Mouse (Mus musculus): Measurements from ENCODE around the gene Kdm8. TPM values are rescaled to one million over a fixed set of nuclear protein-coding genes. Genes with fewer than 3 reads are reported as not detected.

The Kdm8 gene
- polyA plus RNA-seq, 1 experiment from 2014 or later, result 7.7 TPM

DNA sequence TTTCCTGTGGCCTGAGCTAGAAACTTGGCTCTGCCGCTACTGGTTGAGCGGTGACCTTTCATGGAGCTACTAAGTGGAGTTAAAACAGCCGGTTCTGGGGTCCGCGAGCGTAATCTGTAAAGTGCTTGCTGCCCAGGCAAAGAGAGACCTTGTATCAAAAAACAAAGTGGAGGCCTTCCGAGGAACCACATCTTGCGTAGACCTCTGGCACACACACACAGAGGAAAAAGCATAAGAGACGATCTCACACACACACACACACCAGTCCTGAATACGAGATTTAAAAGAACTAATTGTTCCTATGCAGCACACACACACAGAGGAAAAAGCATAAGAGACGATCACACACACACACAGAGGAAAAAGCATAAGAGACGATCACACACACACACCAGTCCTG lies 47.3 kb downstream of the Kdm8 start:
- Histone ChIP-seq H3K4me2 (ENCODE audit: low read length) (peak overlapping the region; percentile 77), H3K9me3 (replicated peaks; ENCODE audit: low read length) (no peaks in the 10 kb centered on the region), H3K9ac (ENCODE audit: low read depth, low read length) (peak overlapping the region; percentile 70), H3K27ac (peak overlapping the region; percentile 82), H3K4me3 (replicated peaks; ENCODE audit: low read depth, low read length) (peak overlapping the region; percentile 62), H3K27me3 (ENCODE audit: insufficient read depth, low read length) (no peaks in the 10 kb centered on the region), H3K4me1 (replicated peaks; ENCODE audit: insufficient read depth, low read length) (peaks cover 8% of the 10 kb centered on the region; the same call in 1 of the 2 replicates), H3K36me3 (ENCODE audit: insufficient read depth, low read length) (no peaks in the 10 kb centered on the region)
- DNase-seq (ENCODE audit: low spot score) (no peak), ATAC-seq (replicated peaks; ENCODE audit: low FRiP score, low read depth) (no peak)
- WGBS, result 21% methylated on average over 12 of the region's 12 CpGs
- TF ChIP-seq CTCF (IDR thresholded peaks at IDR 0.05; ENCODE audit: low read depth), result no peak

GRCm38 (mm10) chr7:125492551-125492950 lies 48.1 kb downstream of the Kdm8 start:
- Histone ChIP-seq H3K4me1 (replicated peaks; ENCODE audit: insufficient read depth, low read length) (peaks cover 8% of the 10 kb centered on the region; the same call in 1 of the 2 replicates), H3K9ac (ENCODE audit: low read depth, low read length) (0 out of 2 replicates have a peak overlapping the region, but pooled peaks have one; percentile 70), H3K9me3 (replicated peaks; ENCODE audit: low read length) (no peaks in the 10 kb centered on the region), H3K4me2 (ENCODE audit: low read length) (no peak overlapping the region), H3K36me3 (ENCODE audit: insufficient read depth, low read length) (no peaks in the 10 kb centered on the region), H3K27me3 (ENCODE audit: insufficient read depth, low read length) (no peaks in the 10 kb centered on the region), H3K27ac (no peak overlapping the region), H3K4me3 (replicated peaks; ENCODE audit: low read depth, low read length) (no peak overlapping the region)
- DNase-seq (ENCODE audit: low spot score) (no peak), ATAC-seq (replicated peaks; ENCODE audit: low FRiP score, low read depth) (no peak)
- no peak for TF ChIP-seq CTCF (IDR thresholded peaks at IDR 0.05; ENCODE audit: low read depth)
- WGBS, result 76% methylated on average over 6 of the region's 6 CpGs

GRCm38 (mm10) chr7:125495864-125496440 lies 51.5 kb downstream of the Kdm8 start:
- no peak for DNase-seq (ENCODE audit: low spot score)
- Histone ChIP-seq H3K36me3 (ENCODE audit: insufficient read depth, low read length) (no peaks in the 10 kb centered on the region), H3K9ac (ENCODE audit: low read depth, low read length) (no peak overlapping the region), H3K27ac (no peak overlapping the region), H3K9me3 (replicated peaks; ENCODE audit: low read length) (no peaks in the 10 kb centered on the region), H3K4me1 (replicated peaks; ENCODE audit: insufficient read depth, low read length) (0 out of 2 replicates have a peak, but pooled peaks cover 4% of the 10 kb centered on the region), H3K27me3 (ENCODE audit: insufficient read depth, low read length) (no peaks in the 10 kb centered on the region), H3K4me3 (replicated peaks; ENCODE audit: low read depth, low read length) (no peak overlapping the region), H3K4me2 (ENCODE audit: low read length) (no peak overlapping the region)
- TF ChIP-seq CTCF (IDR thresholded peaks at IDR 0.05; ENCODE audit: low read depth), result no peak
- 77% methylated on average over 6 of the region's 6 CpGs for WGBS
- ATAC-seq (replicated peaks; ENCODE audit: low FRiP score, low read depth), result no peak

- Histone ChIP-seq H3K4me3 (replicated peaks; ENCODE audit: low read depth, low read length) (no peak overlapping the region), H3K9ac (ENCODE audit: low read depth, low read length) (no peak overlapping the region), H3K27me3 (ENCODE audit: insufficient read depth, low read length) (no peaks in the 10 kb centered on the region), H3K9me3 (replicated peaks; ENCODE audit: low read length) (no peaks in the 10 kb centered on the region), H3K36me3 (ENCODE audit: insufficient read depth, low read length) (no peaks in the 10 kb centered on the region), H3K27ac (no peak overlapping the region), H3K4me1 (replicated peaks; ENCODE audit: insufficient read depth, low read length) (no peaks in the 10 kb centered on the region), H3K4me2 (ENCODE audit: low read length) (no peak overlapping the region)
- ATAC-seq (replicated peaks; ENCODE audit: low FRiP score, low read depth), result no peak
- no peak for DNase-seq (ENCODE audit: low spot score)
- no peak for TF ChIP-seq CTCF (IDR thresholded peaks at IDR 0.05; ENCODE audit: low read depth)
- 64% methylated on average over 13 of the region's 13 CpGs for WGBS
Observed at GRCm38 (mm10) chr7:125499927-125500868, 55.7 kb downstream of the Kdm8 start.

DNA sequence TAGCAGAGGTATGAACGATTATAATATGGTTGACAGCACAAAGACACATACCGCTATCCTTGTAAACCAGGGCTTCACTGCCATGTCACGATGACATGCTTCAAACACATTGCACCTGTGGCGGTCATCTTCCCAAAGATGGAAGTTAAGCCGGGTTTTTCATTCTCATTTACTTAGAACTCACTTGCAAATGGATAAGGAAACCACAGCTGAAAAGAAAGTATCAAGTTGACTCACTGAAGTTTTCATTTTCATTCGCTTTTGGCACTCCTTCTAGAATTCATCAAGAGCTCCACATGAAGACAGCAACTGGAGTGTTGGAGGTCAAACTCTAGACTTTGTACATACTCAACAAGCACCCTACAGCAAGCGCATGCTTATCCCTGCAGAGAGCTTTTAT lies 56.4 kb downstream of the Kdm8 start:
- H3K4me2 ChIP-seq (ENCODE audit: low read length), result no peak overlapping the region
- H3K27me3 ChIP-seq (ENCODE audit: insufficient read depth, low read length), result no peaks in the 10 kb centered on the region
- H3K4me1 ChIP-seq (replicated peaks; ENCODE audit: insufficient read depth, low read length), result no peaks in the 10 kb centered on the region
- no peak overlapping the region for H3K9ac ChIP-seq (ENCODE audit: low read depth, low read length)
- H3K36me3 ChIP-seq (ENCODE audit: insufficient read depth, low read length), result no peaks in the 10 kb centered on the region
- no peaks in the 10 kb centered on the region for H3K9me3 ChIP-seq (replicated peaks; ENCODE audit: low read length)
- no peak overlapping the region for H3K27ac ChIP-seq
- WGBS, result 91% methylated on average over 7 of the region's 7 CpGs
- TF ChIP-seq CTCF (IDR thresholded peaks at IDR 0.05; ENCODE audit: low read depth), result no peak
- H3K4me3 ChIP-seq (replicated peaks; ENCODE audit: low read depth, low read length), result no peak overlapping the region
- ATAC-seq (replicated peaks; ENCODE audit: low FRiP score, low read depth) (no peak), DNase-seq (ENCODE audit: low spot score) (no peak)

DNA sequence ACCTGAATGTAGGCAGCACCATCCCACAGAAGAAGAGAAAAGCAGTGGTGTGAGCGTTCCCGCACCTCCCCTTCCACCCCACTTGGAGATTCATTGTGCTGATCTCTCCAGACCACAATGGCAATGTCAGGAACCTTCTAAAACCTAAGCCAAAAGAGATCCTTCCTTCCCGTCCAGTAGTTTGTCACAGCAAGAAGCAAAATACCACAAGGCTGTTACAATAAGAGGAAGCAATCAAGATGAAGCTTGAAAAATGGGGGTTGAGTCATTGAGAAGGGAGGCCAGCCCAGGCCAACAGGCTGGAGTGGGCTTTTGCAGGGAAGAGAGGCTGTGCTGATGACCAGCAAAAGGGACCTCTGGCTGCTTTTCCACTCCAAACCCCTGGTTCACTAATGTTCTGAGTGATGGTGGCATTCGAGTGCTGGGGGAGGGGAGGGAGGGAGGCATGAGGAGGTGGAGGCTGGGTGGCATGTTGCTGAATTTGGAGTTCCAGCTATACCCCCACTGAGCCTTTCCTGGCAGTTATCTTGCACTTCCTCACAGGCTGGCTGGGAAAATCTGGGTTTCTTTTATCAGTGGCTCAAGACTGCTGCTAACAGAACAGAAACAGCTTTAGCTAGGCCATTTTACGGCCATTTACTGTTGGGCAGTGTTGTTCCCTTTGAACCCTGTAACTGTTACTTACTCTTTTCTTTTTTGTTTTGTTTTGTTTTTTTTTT lies 59.1 kb downstream of the Kdm8 start:
- no peak overlapping the region for H3K4me2 ChIP-seq (ENCODE audit: low read length)
- no peak for TF ChIP-seq CTCF (IDR thresholded peaks at IDR 0.05; ENCODE audit: low read depth)
- ATAC-seq (replicated peaks; ENCODE audit: low FRiP score, low read depth) (no peak), DNase-seq (ENCODE audit: low spot score) (peak; percentile 28)
- no peaks in the 10 kb centered on the region for H3K36me3 ChIP-seq (ENCODE audit: insufficient read depth, low read length)
- H3K27me3 ChIP-seq (ENCODE audit: insufficient read depth, low read length), result no peaks in the 10 kb centered on the region
- 73% methylated on average over 5 of the region's 5 CpGs for WGBS
- H3K4me1 ChIP-seq (replicated peaks; ENCODE audit: insufficient read depth, low read length), result no peaks in the 10 kb centered on the region
- H3K27ac ChIP-seq, result no peak overlapping the region
- H3K9me3 ChIP-seq (replicated peaks; ENCODE audit: low read length), result no peaks in the 10 kb centered on the region
- H3K9ac ChIP-seq (ENCODE audit: low read depth, low read length), result no peak overlapping the region
- H3K4me3 ChIP-seq (replicated peaks; ENCODE audit: low read depth, low read length), result no peak overlapping the region

All from kidney, postnatal 0 days (tissue).